Mouse (Mus musculus) spleen, adult 2 months (tissue): ENCODE data around the gene C1qb.

ENCODE experiments used
- CTCF ChIP-seq: fragments of 200-500 bp; IDR thresholded peaks from 2 replicates; pipeline ENCODE4 v1.5.1; 2011; ENCODE audit warnings: mild to moderate bottlenecking, inconsistent platforms; ENCODE audit not compliant: insufficient read depth, insufficient read length, insufficient replicate concordance; ENCODE audit errors: extremely low read depth
- POLR2A ChIP-seq: fragments of 200-500 bp; IDR thresholded peaks from 2 replicates; pipeline ENCODE4 v1.6.1; 2011; ENCODE audit warnings: low read depth, low read length, inconsistent platforms

DNA sequence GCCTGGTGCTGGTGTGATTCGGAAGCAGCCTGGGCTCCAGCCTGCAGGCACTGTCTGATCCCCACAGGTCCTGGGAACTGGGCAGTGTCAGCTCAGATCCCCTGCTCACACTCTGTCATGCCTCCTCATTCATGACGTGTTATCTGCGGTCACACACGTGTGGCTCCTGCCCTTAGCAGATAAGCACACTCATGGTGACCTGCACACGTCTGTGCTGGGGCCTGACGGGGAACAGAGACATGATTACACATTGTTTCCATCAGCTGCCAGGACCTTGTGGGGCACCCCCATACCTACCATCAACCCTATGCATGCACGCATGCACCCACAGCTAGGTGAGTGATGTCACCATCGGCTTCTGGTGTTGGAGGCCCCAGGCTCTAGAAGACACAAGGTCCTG is 44.5 kb upstream of the C1qb start:
- TF ChIP-seq POLR2A (no peak), CTCF (no peak)
